Mouse (Mus musculus): ENCODE measurements around the gene Abracl.

GRCm38 (mm10) chr10:18008118-18008517, 15.0 kb downstream of the Abracl start:
- TF ChIP-seq CTCF (IDR thresholded peaks at IDR 0.05; ENCODE audit: low read depth) (no peak), EP300 (optimal IDR thresholded peaks at IDR 0.05) (no peak)

Data from stomach, postnatal 0 days (tissue).